Mouse (Mus musculus) liver, embryonic 14.5 days (tissue): ENCODE results near the gene Spock1. TPM values are rescaled to one million over a fixed set of nuclear protein-coding genes. Genes with fewer than 3 reads are reported as not detected.
A peak's percentile ranks its signal among the peaks of the same experiment; 100 is the strongest.
"Not testable (repeated sequence)": the region's sequence is repeated elsewhere in the genome, so short reads cannot be mapped to it uniquely, and the experiment has no call there.

Experiments used
- ATAC-seq: fragments of 200-750 bp; cut with Nextera tagmentation; 2 replicates; pipeline ENCODE4 v1.8.0; 2017; ENCODE audit warnings: moderate number of reproducible peaks, mild to moderate bottlenecking, moderate library complexity; ENCODE audit not compliant: insufficient read depth
- DNase-seq, 3 experiments: peaks; one replicate each; pipeline ENCODE4 v3.0.0-alpha.2; 2012 to 2013; ENCODE audit warnings: low read depth in 3 of 3, low spot score in 3 of 3
- H3K27ac ChIP-seq: fragments of 300-500 bp; sonication (generic); 2 replicates; pipeline ENCODE4 v1.5.1; 2014; ENCODE audit warnings: moderate library complexity, mild to moderate bottlenecking, control low read depth, inconsistent platforms
- H3K27me3 ChIP-seq: fragments of 300-500 bp; sonication (generic); 2 replicates; pipeline ENCODE4 v1.6.1; 2014; ENCODE audit warnings: mild to moderate bottlenecking, low read length, moderate library complexity; ENCODE audit not compliant: control insufficient read depth, insufficient read depth
- H3K36me3 ChIP-seq: fragments of 300-500 bp; sonication (generic); replicated peaks from 2 replicates; pipeline ENCODE4 v1.6.1; 2014; ENCODE audit warnings: low read depth; ENCODE audit not compliant: control insufficient read depth, insufficient read depth
- H3K4me1 ChIP-seq, 2 experiments: fragments of 200-500 bp in 1 of 2; fragments of 300-500 bp in 1 of 2; sonication (generic) in 1 of 2; replicated peaks; 2 replicates each; pipeline ENCODE4 v1.6.1; 2012 to 2014; ENCODE audit warnings: antibody characterized with exemption in 1 of 2, inconsistent platforms in 1 of 2, low read length in 1 of 2; ENCODE audit not compliant: control insufficient read depth in 2 of 2, insufficient read depth in 2 of 2
- H3K4me2 ChIP-seq: fragments of 300-500 bp; sonication (generic); 2 replicates; pipeline ENCODE4 v1.6.1; 2014; ENCODE audit warnings: low read depth, mild to moderate bottlenecking, control low read depth, moderate library complexity
- H3K4me3 ChIP-seq, 2 experiments: fragments of 200-500 bp in 1 of 2; fragments of 300-500 bp in 1 of 2; sonication (generic) in 1 of 2; 2 replicates each; pipeline ENCODE4 v1.5.1; 2012 to 2014; ENCODE audit warnings: low read depth in 2 of 2, low read length in 2 of 2, mild to moderate bottlenecking in 2 of 2, control low read depth in 1 of 2, inconsistent platforms in 1 of 2, moderate library complexity in 1 of 2; ENCODE audit not compliant: insufficient read depth in 1 of 2
- H3K9ac ChIP-seq: fragments of 300-500 bp; sonication (generic); replicated peaks from 2 replicates; pipeline ENCODE4 v1.6.1; 2014; ENCODE audit warnings: mild to moderate bottlenecking, control low read depth, moderate library complexity
- H3K9me3 ChIP-seq: fragments of 300-500 bp; sonication (generic); 2 replicates; pipeline ENCODE4 v1.6.1; 2016; ENCODE audit warnings: low read length, mixed read lengths; ENCODE audit not compliant: control insufficient read depth
- CTCF ChIP-seq: IDR thresholded peaks from 2 replicates; pipeline ENCODE4 v1.5.1; 2016; ENCODE audit warnings: antibody characterized with exemption, low read depth, control low read depth
- EP300 ChIP-seq: IDR thresholded peaks from 2 replicates; pipeline ENCODE4 v1.6.1; 2016; ENCODE audit warnings: antibody characterized with exemption, low read depth
- WGBS: fragments of 180-500 bp; shearing (Covaris S2); extraction: QIAGEN DNeasy Blood & Tissue Kit; methylation state at CpG from one replicate; pipeline ENCODE4 v1.1.7; 2014; ENCODE audit not compliant: insufficient replicate concordance; 5-methylcytosine and 5-hydroxymethylcytosine counted together
- polyA plus RNA-seq, 2 experiments: library from polyadenylated mRNA; depleted of rRNA in 1 of 2; stranded (reverse) in 1 of 2; unstranded in 1 of 2; fragments of >200 nt; fragmentation: Nextera tagmentation in 1 of 2; extraction: Ambion mirVana in 1 of 2; gene quantifications; 2 replicates each; pipeline versions ENCODE4 v1.2.1 to v1.2.3; 2012 to 2014

Gene Spock1
- polyA plus RNA-seq, 2 experiments: 0.06 TPM; not detected in 1

GRCm38 (mm10) chr13:57603226-57603625 is 304.9 kb downstream of the Spock1 start:
- H3K4me2 ChIP-seq: no peak overlapping the region
- WGBS: 73% methylated on average over 8 of the region's 8 CpGs
- no peak overlapping the region for H3K4me3 ChIP-seq
- peaks cover 2 to 9% of the 10 kb centered on the region in 2 experiments; a peak in 2 of 4 replicates for H3K4me1 ChIP-seq
- H3K36me3 ChIP-seq: no peaks in the 10 kb centered on the region
- no peak overlapping the region for H3K9ac ChIP-seq
- ATAC-seq (no peak), DNase-seq (no peak)
- TF ChIP-seq CTCF: no peak
- no peak for TF ChIP-seq EP300
- H3K27ac ChIP-seq: no peak overlapping the region
- H3K9me3 ChIP-seq: no peaks in the 10 kb centered on the region
- no peaks in the 10 kb centered on the region for H3K27me3 ChIP-seq

GRCm38 (mm10) chr13:57595761-57596051 is 312.4 kb downstream of the Spock1 start:
- Histone ChIP-seq H3K9ac (no peak overlapping the region), H3K4me3 (no peak overlapping the region), H3K36me3 (no peaks in the 10 kb centered on the region), H3K27me3 (no peaks in the 10 kb centered on the region), H3K4me1 (no peaks in the 10 kb centered on the region), H3K27ac (no peak overlapping the region), H3K9me3 (no peaks in the 10 kb centered on the region), H3K4me2 (no peak overlapping the region)
- ATAC-seq: no peak
- no peak for TF ChIP-seq EP300
- no peak for TF ChIP-seq CTCF
- DNase-seq: no peak
- 75% methylated on average over 6 of the region's 6 CpGs for WGBS

DNA sequence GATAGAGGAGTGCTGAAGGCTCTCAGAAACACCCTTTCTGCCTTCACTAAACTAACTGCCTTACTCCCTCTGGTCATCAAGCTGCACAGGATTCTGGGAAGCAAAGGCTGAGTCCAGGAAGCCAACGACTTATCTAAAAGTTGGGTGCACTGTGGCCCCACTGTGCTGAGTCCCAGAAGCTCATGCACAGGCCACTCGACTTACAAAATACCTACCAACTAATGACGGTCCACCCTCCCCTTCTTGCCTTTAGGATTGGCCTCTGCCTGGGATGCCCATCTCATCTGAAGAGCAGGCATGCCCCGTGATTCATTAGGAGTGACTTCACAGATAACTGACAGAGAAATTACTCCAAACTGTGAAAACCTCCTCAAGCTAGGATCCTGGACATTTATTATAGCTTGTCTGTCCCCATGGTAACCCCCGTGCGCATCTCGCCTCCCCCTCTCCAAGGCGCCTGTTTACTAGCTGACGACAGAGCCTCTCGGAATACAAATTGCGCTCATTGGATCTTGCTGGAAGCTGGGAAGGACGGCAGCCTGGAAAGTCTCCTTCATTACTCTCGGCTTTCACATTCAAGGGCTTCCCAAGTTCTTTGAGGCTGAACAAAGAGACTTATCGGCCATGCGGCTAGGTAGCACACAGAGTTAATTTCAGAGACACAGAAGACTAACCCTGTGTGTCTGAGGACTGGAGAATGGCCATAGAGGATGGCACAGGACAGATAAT is 312.9 kb downstream of the Spock1 start:
- Histone ChIP-seq H3K4me3 (no peak overlapping the region), H3K36me3 (no peaks in the 10 kb centered on the region), H3K4me1 (no peaks in the 10 kb centered on the region), H3K4me2 (no peak overlapping the region), H3K27ac (no peak overlapping the region), H3K9me3 (no peaks in the 10 kb centered on the region), H3K9ac (no peak overlapping the region), H3K27me3 (no peaks in the 10 kb centered on the region)
- ATAC-seq: no peak
- TF ChIP-seq CTCF (no peak), EP300 (no peak)
- no peak for DNase-seq
- 72% methylated on average over 15 of the region's 15 CpGs for WGBS

DNA sequence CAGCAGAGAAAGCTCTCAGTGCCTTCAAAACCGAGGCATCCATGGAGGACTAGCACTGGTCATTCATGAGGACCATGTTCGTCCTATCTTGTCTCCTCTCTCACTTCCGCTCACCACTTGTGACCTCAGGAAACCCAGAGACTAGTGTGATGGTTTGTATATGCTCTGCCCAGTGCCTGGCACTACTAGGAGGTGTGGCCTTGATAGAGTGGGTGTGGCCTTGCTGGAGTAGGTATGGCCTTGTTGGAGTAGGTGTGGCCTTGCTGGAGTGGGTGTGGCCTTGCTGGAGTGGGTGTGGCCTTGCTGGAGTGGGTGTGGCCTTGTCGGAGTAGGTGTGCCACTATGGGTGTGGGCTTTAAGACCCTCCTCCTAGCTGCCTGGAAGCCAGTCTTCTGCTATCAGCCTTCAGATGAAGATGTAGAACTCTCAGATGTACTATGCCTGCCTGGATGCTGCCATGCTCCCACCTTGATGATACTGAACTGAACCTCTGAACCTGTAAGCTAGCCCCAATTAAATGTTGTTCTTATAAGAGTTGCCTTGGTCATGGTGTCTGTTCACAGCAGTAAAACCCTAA is 318.7 kb downstream of the Spock1 start:
- WGBS: 71% methylated on average over 4 of the region's 4 CpGs
- ATAC-seq (peak; percentile 73), DNase-seq (peak in 1 of 3 experiments; percentile 24)

GRCm38 (mm10) chr13:57588558-57589273 is 319.4 kb downstream of the Spock1 start:
- no peak overlapping the region; the same call in 1 of the 2 replicates for H3K27ac ChIP-seq
- H3K9me3 ChIP-seq: no peaks in the 10 kb centered on the region; the same call in 1 of the 2 replicates
- H3K36me3 ChIP-seq: no peaks in the 10 kb centered on the region
- H3K4me2 ChIP-seq: no peak overlapping the region
- H3K4me3 ChIP-seq: no peak overlapping the region
- 59% methylated on average over 10 of the region's 10 CpGs for whole genome bisulfite sequencing
- no peak for DNase-seq
- H3K27me3 ChIP-seq: no peaks in the 10 kb centered on the region
- no peak for TF ChIP-seq CTCF
- no peak for TF ChIP-seq EP300
- peaks cover 4 to 13% of the 10 kb centered on the region in 2 experiments; a peak in 3 of 4 replicates for H3K4me1 ChIP-seq
- ATAC-seq: no peak
- no peak overlapping the region for H3K9ac ChIP-seq

More for the DNA sequence above, 318.7 kb downstream of the Spock1 start:
- not testable (repeated sequence) for H3K9me3 ChIP-seq, H3K4me2 ChIP-seq, H3K27me3 ChIP-seq, H3K27ac ChIP-seq, H3K36me3 ChIP-seq, H3K9ac ChIP-seq, H3K4me3 ChIP-seq
- H3K4me1 ChIP-seq: peaks cover 4 to 13% of the 10 kb centered on the region in 2 experiments; a peak in 3 of 4 replicates
